Mouse (Mus musculus) spleen, adult 2 months (tissue): ENCODE results near the gene Slc22a29. TPM values are rescaled to one million over a fixed set of nuclear protein-coding genes. Genes with fewer than 3 reads are reported as not detected.

ENCODE experiments used
- polyA plus RNA-seq: library from polyadenylated mRNA; depleted of rRNA; stranded (reverse); fragments of >200 nt; gene quantifications from 2 replicates; pipeline ENCODE4 v1.2.3, GENCODE M21; 2012; rRNA removed

The Slc22a29 gene
- polyA plus RNA-seq, 1 experiment = not detected

Other genes starting within 250 kb of the Slc22a29 start
- gene Slc22a28, start 86.9 kb downstream of the Slc22a29 start, polyA plus RNA-seq = not detected in 2 replicates
- gene Slc22a30, start 186.2 kb upstream of the Slc22a29 start, polyA plus RNA-seq = not detected in 2 replicates